Mouse (Mus musculus) liver, postnatal 0 days (tissue): ENCODE data around the gene Mtcl1. TPM values are rescaled to one million over a fixed set of nuclear protein-coding genes. Genes with fewer than 3 reads are reported as not detected.

Experiments
- ATAC-seq: fragments of 200-750 bp; cut with Nextera tagmentation; 2 replicates; pipeline ENCODE4 v1.8.0; 2017; ENCODE audit warnings: mild to moderate bottlenecking, moderate library complexity
- DNase-seq: peaks from one replicate; pipeline ENCODE4 v3.0.0-alpha.2; 2016
- H3K27ac ChIP-seq: fragments of 300-500 bp; sonication (generic); 2 replicates; pipeline ENCODE4 v1.5.1; 2014; ENCODE audit warnings: antibody characterized with exemption, moderate library complexity, mild to moderate bottlenecking, low read depth
- H3K27me3 ChIP-seq: fragments of 300-500 bp; sonication (generic); 2 replicates; pipeline ENCODE4 v1.6.1; 2014; ENCODE audit warnings: low read length, control low read depth, mixed read lengths; ENCODE audit not compliant: insufficient read depth
- H3K36me3 ChIP-seq: fragments of 300-500 bp; sonication (generic); replicated peaks from 2 replicates; pipeline ENCODE4 v1.6.1; 2014; ENCODE audit warnings: mild to moderate bottlenecking, control low read depth, low read length, moderate library complexity, mixed read lengths; ENCODE audit not compliant: insufficient read depth
- H3K4me1 ChIP-seq: fragments of 300-500 bp; sonication (generic); 2 replicates; pipeline ENCODE4 v1.6.1; 2014; ENCODE audit warnings: antibody characterized with exemption, mild to moderate bottlenecking, control low read depth; ENCODE audit not compliant: insufficient read depth
- H3K4me2 ChIP-seq: fragments of 300-500 bp; sonication (generic); 2 replicates; pipeline ENCODE4 v1.6.1; 2014; ENCODE audit warnings: low read depth, mild to moderate bottlenecking, low read length, moderate library complexity, mixed read lengths
- H3K4me3 ChIP-seq: fragments of 300-500 bp; sonication (generic); 2 replicates; pipeline ENCODE4 v1.5.1; 2014; ENCODE audit warnings: low read depth, low read length
- H3K9ac ChIP-seq: fragments of 300-500 bp; sonication (generic); replicated peaks from 2 replicates; pipeline ENCODE4 v1.6.1; 2014; ENCODE audit warnings: mild to moderate bottlenecking, moderate library complexity
- H3K9me3 ChIP-seq: fragments of 300-500 bp; sonication (generic); 2 replicates; pipeline ENCODE4 v1.6.1; 2016; ENCODE audit warnings: mild to moderate bottlenecking, control low read depth, low read length, mixed read lengths
- CTCF ChIP-seq: sonication (generic); IDR thresholded peaks from 2 replicates; pipeline ENCODE4 v1.5.1; 2016; ENCODE audit warnings: antibody characterized with exemption, low read depth
- EP300 ChIP-seq: IDR thresholded peaks from 2 replicates; pipeline ENCODE4 v1.6.1; 2016; ENCODE audit warnings: antibody characterized with exemption, low read depth, mild to moderate bottlenecking
- WGBS: fragments of 180-500 bp; shearing (Covaris S2); extraction: QIAGEN DNeasy Blood & Tissue Kit; methylation state at CpG from one replicate; pipeline ENCODE4 v1.1.7; 2014; ENCODE audit not compliant: insufficient replicate concordance; 5-methylcytosine and 5-hydroxymethylcytosine counted together
- polyA plus RNA-seq: library from polyadenylated mRNA; unstranded; fragments of >200 nt; fragmentation: Nextera tagmentation; extraction: Ambion mirVana; gene quantifications from 2 replicates; pipeline ENCODE4 v1.2.1, GENCODE M21; 2015

The Mtcl1 gene
- polyA plus RNA-seq, 1 experiment from 2014 or later = 0.14 TPM

- 86% methylated on average over 15 of the region's 15 CpGs for WGBS
Measured at GRCm38 (mm10) chr17:66345680-66346079, 103.9 kb downstream of the Mtcl1 start.

DNA sequence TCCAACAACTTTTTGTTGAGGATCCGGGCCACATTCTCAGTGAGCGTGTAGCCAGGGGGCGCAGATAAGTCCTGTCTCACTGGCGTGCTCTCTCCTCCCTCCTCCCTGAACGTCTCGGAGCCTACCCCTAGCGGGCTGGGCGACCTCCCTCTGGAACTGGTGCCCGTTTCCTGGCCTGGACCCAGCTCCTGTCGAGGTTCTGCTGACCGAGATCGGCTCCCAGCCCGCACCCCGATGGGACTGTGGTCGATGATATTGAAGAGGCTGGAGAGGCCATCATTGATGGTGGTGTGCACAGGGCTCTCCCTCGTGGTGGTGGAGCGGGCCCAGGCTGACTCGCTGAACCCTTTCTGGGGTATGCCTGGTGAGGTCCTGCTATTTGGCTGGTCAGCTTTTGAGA lies 106.6 kb downstream of the Mtcl1 start:
- WGBS = 91% methylated on average over 18 of the region's 18 CpGs
- DNase-seq (no peak), ATAC-seq (no peak)
- H3K4me1 ChIP-seq = no peaks in the 10 kb centered on the region
- no peaks in the 10 kb centered on the region for H3K36me3 ChIP-seq
- H3K4me2 ChIP-seq = no peak overlapping the region
- TF ChIP-seq EP300 = no peak
- TF ChIP-seq CTCF = no peak
- H3K27me3 ChIP-seq = no peaks in the 10 kb centered on the region
- H3K4me3 ChIP-seq = no peak overlapping the region
- no peak overlapping the region for H3K27ac ChIP-seq
- H3K9ac ChIP-seq = no peak overlapping the region
- no peaks in the 10 kb centered on the region for H3K9me3 ChIP-seq

More at GRCm38 (mm10) chr17:66345680-66346079, 103.9 kb downstream of the Mtcl1 start:
- H3K9ac ChIP-seq = no peak overlapping the region
- H3K4me3 ChIP-seq = no peak overlapping the region
- no peak overlapping the region for H3K27ac ChIP-seq
- no peaks in the 10 kb centered on the region for H3K27me3 ChIP-seq
- H3K9me3 ChIP-seq = no peaks in the 10 kb centered on the region
- no peak overlapping the region for H3K4me2 ChIP-seq
- TF ChIP-seq EP300 (no peak), CTCF (no peak)
- DNase-seq = no peak
- H3K4me1 ChIP-seq = no peaks in the 10 kb centered on the region
- no peaks in the 10 kb centered on the region for H3K36me3 ChIP-seq
- ATAC-seq = no peak

DNA sequence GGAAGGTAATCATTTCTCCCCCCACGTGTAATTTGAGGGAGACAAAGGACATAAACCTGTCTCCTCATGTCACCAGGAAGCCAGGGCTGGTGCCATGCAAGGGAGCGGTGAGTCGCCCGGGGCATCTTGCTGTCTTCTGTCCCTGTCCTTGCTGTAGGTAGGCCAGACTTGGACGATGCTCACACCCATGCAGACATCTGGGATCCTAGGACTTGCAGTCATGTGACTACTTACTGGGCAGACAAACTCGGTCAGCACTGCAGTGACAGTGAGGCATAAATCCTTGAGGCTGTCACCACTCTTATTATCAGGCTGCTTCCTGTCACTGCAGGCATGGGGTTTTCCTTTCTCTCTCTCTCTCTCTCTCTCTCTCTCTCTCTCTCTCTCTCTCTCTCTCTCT lies 107.9 kb downstream of the Mtcl1 start:
- no peak for TF ChIP-seq EP300
- no peak for TF ChIP-seq CTCF
- H3K27me3 ChIP-seq = no peaks in the 10 kb centered on the region
- H3K27ac ChIP-seq = no peak overlapping the region
- H3K4me2 ChIP-seq = no peak overlapping the region
- no peaks in the 10 kb centered on the region for H3K9me3 ChIP-seq
- H3K4me1 ChIP-seq = no peaks in the 10 kb centered on the region
- no peak overlapping the region for H3K9ac ChIP-seq
- no peak for DNase-seq
- ATAC-seq = no peak
- no peaks in the 10 kb centered on the region for H3K36me3 ChIP-seq
- no peak overlapping the region for H3K4me3 ChIP-seq
- 67% methylated on average over 6 of the region's 6 CpGs for WGBS

- Histone ChIP-seq H3K9me3 (no peaks in the 10 kb centered on the region), H3K27ac (no peak overlapping the region), H3K9ac (no peak overlapping the region), H3K36me3 (no peaks in the 10 kb centered on the region), H3K4me1 (no peaks in the 10 kb centered on the region), H3K27me3 (no peaks in the 10 kb centered on the region), H3K4me2 (no peak overlapping the region), H3K4me3 (no peak overlapping the region)
- no peak for ATAC-seq
- no peak for DNase-seq
- 58% methylated on average over 12 of the region's 12 CpGs for WGBS
- TF ChIP-seq EP300 = no peak
- TF ChIP-seq CTCF = no peak
Measured at GRCm38 (mm10) chr17:66340798-66341197, 108.8 kb downstream of the Mtcl1 start.

GRCm38 (mm10) chr17:66337929-66338328 lies 111.6 kb downstream of the Mtcl1 start:
- no peaks in the 10 kb centered on the region for H3K9me3 ChIP-seq
- ATAC-seq (no peak), DNase-seq (no peak)
- H3K4me1 ChIP-seq = no peaks in the 10 kb centered on the region
- WGBS = 85% methylated on average over 13 of the region's 13 CpGs
- no peak for TF ChIP-seq EP300
- no peak for TF ChIP-seq CTCF
- no peak overlapping the region for H3K4me3 ChIP-seq
- H3K27me3 ChIP-seq = no peaks in the 10 kb centered on the region
- no peak overlapping the region for H3K9ac ChIP-seq
- no peak overlapping the region for H3K4me2 ChIP-seq
- H3K27ac ChIP-seq = no peak overlapping the region
- H3K36me3 ChIP-seq = no peaks in the 10 kb centered on the region

DNA sequence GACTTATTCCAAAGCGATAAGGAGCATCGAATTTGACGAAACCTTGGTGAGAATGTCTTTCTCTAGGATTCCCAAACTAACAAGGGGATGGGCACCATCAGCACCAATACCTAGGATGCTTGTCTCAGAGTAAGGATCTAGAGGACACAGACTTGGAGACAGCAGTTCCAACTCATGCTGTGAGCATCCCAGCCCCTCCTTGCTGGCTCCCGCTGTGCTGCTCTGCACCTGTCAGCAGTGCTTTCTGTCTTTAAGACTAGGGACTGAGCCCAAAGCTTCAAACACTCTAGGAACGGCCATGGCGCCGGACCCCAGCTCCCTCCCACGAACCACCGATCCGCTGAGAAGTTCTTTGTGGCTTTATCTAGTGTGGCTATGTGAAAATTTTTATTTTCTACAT lies 114.0 kb downstream of the Mtcl1 start:
- 76% methylated on average over 10 of the region's 10 CpGs for WGBS
- H3K4me1 ChIP-seq = no peaks in the 10 kb centered on the region

GRCm38 (mm10) chr17:66334894-66335293 lies 114.7 kb downstream of the Mtcl1 start:
- Histone ChIP-seq H3K27ac (no peak overlapping the region), H3K9me3 (no peaks in the 10 kb centered on the region), H3K4me2 (no peak overlapping the region), H3K4me1 (no peaks in the 10 kb centered on the region), H3K4me3 (no peak overlapping the region), H3K27me3 (no peaks in the 10 kb centered on the region), H3K36me3 (no peaks in the 10 kb centered on the region), H3K9ac (no peak overlapping the region)
- 64% methylated on average over 4 of the region's 4 CpGs for WGBS
- ATAC-seq = no peak
- TF ChIP-seq EP300 = no peak
- no peak for TF ChIP-seq CTCF
- DNase-seq = no peak

More for the DNA sequence above, 114.0 kb downstream of the Mtcl1 start:
- Histone ChIP-seq H3K4me3 (no peak overlapping the region), H3K27me3 (no peaks in the 10 kb centered on the region), H3K27ac (no peak overlapping the region), H3K9me3 (no peaks in the 10 kb centered on the region), H3K4me2 (no peak overlapping the region), H3K9ac (no peak overlapping the region), H3K36me3 (no peaks in the 10 kb centered on the region)
- no peak for TF ChIP-seq CTCF
- TF ChIP-seq EP300 = no peak
- DNase-seq (no peak), ATAC-seq (no peak)
